Mouse (Mus musculus): ENCODE results near the gene Rnf212b.

GRCm38 (mm10) chr14:54884022-54884712, 70.2 kb downstream of the Rnf212b start:
- TF ChIP-seq GATA1 (IDR thresholded peaks at IDR 0.05; ENCODE audit: borderline replicate concordance, low read length): no peak
- no peak for TF ChIP-seq FLI1 (IDR thresholded peaks at IDR 0.05; ENCODE audit: low read length)
